Mouse (Mus musculus) C3H10T1/2 (cell line): ENCODE measurements around the gene Taar7d. TPM values are rescaled to one million over a fixed set of nuclear protein-coding genes. Genes with fewer than 3 reads are reported as not detected.

Experiments
- polyA plus RNA-seq, 2 experiments: library from polyadenylated mRNA; unstranded; fragments of >200 nt; fragmentation: generic; extraction: Trizol; gene quantifications; one replicate each; pipeline ENCODE4 v1.2.1; 2012; ENCODE audit warnings: missing spikeins in 2 of 2

Taar7d gene
- polyA plus RNA-seq = not detected

GRCm38 (mm10) chr10:24026922-24027321 lies at the start of gene Taar7d:
TSS of gene Taar7d (plus strand) at chr10:24027222.

GRCm38 (mm10) chr10:23985546-23985945 lies 41.5 kb upstream of the Taar7d start, which contains the start of gene Taar6:
TSS of gene Taar6 (minus strand) at chr10:23985646.

GRCm38 (mm10) chr10:23993381-23993780 lies 33.6 kb upstream of the Taar7d start, which contains the start of gene Taar7a:
TSS of gene Taar7a (minus strand) at chr10:23993481.

GRCm38 (mm10) chr10:23999639-24000038 lies 27.4 kb upstream of the Taar7d start, which contains the start of gene Taar7b:
TSS of gene Taar7b (plus strand) at chr10:23999939.

GRCm38 (mm10) chr10:24037314-24037713 lies 10.3 kb downstream of the Taar7d start, which contains the start of gene Taar7e:
TSS of gene Taar7e (plus strand) at chr10:24037614.

GRCm38 (mm10) chr10:24049210-24049609 lies 22.2 kb downstream of the Taar7d start, which contains the start of gene Taar7f:
TSS of gene Taar7f (plus strand) at chr10:24049510.

GRCm38 (mm10) chr10:24076200-24076599 lies 49.2 kb downstream of the Taar7d start, which contains the start of gene Taar8a:
TSS of gene Taar8a (plus strand) at chr10:24076500.

Other genes starting within 250 kb of the Taar7d start
- 1,000 to 10,000 TPM; 6,713 to 8,510 TPM for gene Rps12, start 239.9 kb upstream of the Taar7d start, polyA plus RNA-seq
- 10 to 100 TPM in 1 of 2 experiments, 1 to 10 TPM in 1; 3.3 to 13.5 TPM for gene Slc18b1, start 230.2 kb upstream of the Taar7d start, polyA plus RNA-seq
- gene Vnn3, start 175.8 kb upstream of the Taar7d start, polyA plus RNA-seq = not detected
- gene Vnn1, start 132.5 kb upstream of the Taar7d start, polyA plus RNA-seq = under 1 TPM; 0.09 to 0.57 TPM
- not detected for gene Taar1, start 106.9 kb upstream of the Taar7d start, polyA plus RNA-seq
- gene Taar2, start 88.7 kb upstream of the Taar7d start, polyA plus RNA-seq = not detected
- not detected for gene Taar3, start 77.7 kb upstream of the Taar7d start, polyA plus RNA-seq
- not detected for gene Taar4, start 66.7 kb upstream of the Taar7d start, polyA plus RNA-seq
- gene Taar5, start 56.5 kb upstream of the Taar7d start, polyA plus RNA-seq = under 1 TPM in 1 of 2 experiments, not detected in 1; 0.05 TPM
- not detected for gene Taar6, start 41.6 kb upstream of the Taar7d start, polyA plus RNA-seq
- gene Taar7a, start 33.7 kb upstream of the Taar7d start, polyA plus RNA-seq = not detected
- not detected for gene Taar7b, start 27.3 kb upstream of the Taar7d start, polyA plus RNA-seq
- gene Taar7e, start 10.4 kb downstream of the Taar7d start, polyA plus RNA-seq = not detected
- gene Taar7f, start 22.3 kb downstream of the Taar7d start, polyA plus RNA-seq = not detected
- gene Taar8a, start 49.3 kb downstream of the Taar7d start, polyA plus RNA-seq = not detected
- gene Taar8b, start 65.1 kb downstream of the Taar7d start, polyA plus RNA-seq = not detected
- not detected for gene Taar8c, start 74.7 kb downstream of the Taar7d start, polyA plus RNA-seq
- gene Taar9, start 82.3 kb downstream of the Taar7d start, polyA plus RNA-seq = not detected
- gene Stx7, start 122.1 kb downstream of the Taar7d start, polyA plus RNA-seq = 10 to 100 TPM in 1 of 2 experiments, 1 to 10 TPM in 1; 4.6 to 53.3 TPM
- not detected for gene Moxd1, start 196.3 kb downstream of the Taar7d start, polyA plus RNA-seq